Mouse (Mus musculus) erythroblast, embryonic 14.5 days (primary cell): ENCODE results near the gene Prps1l1.

Experiments used
- GATA1 ChIP-seq: IDR thresholded peaks from 2 replicates; pipeline ENCODE4 v1.6.1; 2012; ENCODE audit warnings: low read length, inconsistent platforms, mixed read lengths
- TAL1 ChIP-seq: IDR thresholded peaks from 3 replicates; pipeline ENCODE4 v1.6.1; 2012; ENCODE audit warnings: low read length, inconsistent platforms, mixed read lengths

DNA sequence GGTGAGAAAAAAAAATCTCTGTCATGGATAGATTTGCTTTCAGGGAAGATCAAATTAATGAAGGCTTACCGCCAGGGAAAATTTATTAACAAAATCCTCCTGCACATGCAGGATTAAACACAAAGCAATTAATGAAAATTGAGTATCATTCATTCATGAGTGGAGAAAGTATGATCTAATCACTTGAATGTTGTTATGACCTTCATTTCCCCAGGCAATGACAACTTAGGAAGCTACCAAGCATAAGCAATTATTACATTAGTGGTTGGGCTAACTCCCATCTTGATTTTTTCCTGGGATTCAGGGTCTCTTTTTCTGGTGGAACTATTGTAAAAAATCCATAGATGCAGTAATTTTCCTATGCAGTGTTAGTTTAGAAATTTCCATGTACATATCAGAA is 23.3 kb downstream of the Prps1l1 start:
- TF ChIP-seq GATA1: no peak
- no peak for TF ChIP-seq TAL1
